ENCODE assay signal across 7 mouse cellular contexts in genomic region chr4:101239313-101240162, GRCm38 (mm10). TPM values are rescaled to one million over a fixed set of nuclear protein-coding genes. Genes with fewer than 3 reads are reported as not detected.
DNase-seq lines count a peak whose midpoint lies in the region; ATAC-seq and TF ChIP-seq lines count a peak whose summit lies in the region.

No protein-coding gene starts in this region.

- H3K27ac ChIP-seq in kidney, embryonic 14.5 days (ENCODE audit: low read depth, low read length) = no peak overlapping the region
- no peak overlapping the region for H3K27ac ChIP-seq in hindbrain, postnatal 0 days
- no peak overlapping the region for H3K27ac ChIP-seq in midbrain, postnatal 0 days (ENCODE audit: low read depth, low read length)

- no peak overlapping the region for H3K4me3 ChIP-seq in kidney, embryonic 14.5 days (ENCODE audit: low read length)
- no peak overlapping the region for H3K4me3 ChIP-seq in hindbrain, postnatal 0 days (ENCODE audit: low read length)
- H3K4me3 ChIP-seq in midbrain, postnatal 0 days (ENCODE audit: low read depth, low read length) = no peak overlapping the region

- no peak overlapping the region for H3K9ac ChIP-seq in kidney, embryonic 14.5 days (ENCODE audit: low read depth, low read length)
- no peak overlapping the region for H3K9ac ChIP-seq in hindbrain, postnatal 0 days (replicated peaks; ENCODE audit: low read length)
- H3K9ac ChIP-seq in midbrain, postnatal 0 days (replicated peaks; ENCODE audit: low read length, poor library complexity, severe bottlenecking) = no peak overlapping the region

- no peak for TF ChIP-seq CTCF in hindbrain, postnatal 0 days (IDR thresholded peaks at IDR 0.05; ENCODE audit: low read depth)
- no peak for TF ChIP-seq CTCF in midbrain, postnatal 0 days (IDR thresholded peaks at IDR 0.05)

- no peak overlapping the region for H3K4me2 ChIP-seq in kidney, embryonic 14.5 days (replicated peaks; ENCODE audit: low read depth, low read length)
- H3K4me2 ChIP-seq in hindbrain, postnatal 0 days (ENCODE audit: low read depth, low read length) = no peak overlapping the region
- no peak overlapping the region for H3K4me2 ChIP-seq in midbrain, postnatal 0 days (ENCODE audit: low read depth, low read length, poor library complexity, severe bottlenecking)

- H3K36me3 ChIP-seq in kidney, embryonic 14.5 days (ENCODE audit: control insufficient read depth, insufficient read depth, low read length) = no peaks in the 10 kb centered on the region
- H3K36me3 ChIP-seq in hindbrain, postnatal 0 days (ENCODE audit: insufficient read depth, low read length) = no peaks in the 10 kb centered on the region
- no peaks in the 10 kb centered on the region for H3K36me3 ChIP-seq in midbrain, postnatal 0 days (ENCODE audit: insufficient read depth, low read length)

- no peaks in the 10 kb centered on the region for H3K4me1 ChIP-seq in kidney, embryonic 14.5 days (ENCODE audit: control insufficient read depth, insufficient read depth, low read length)
- H3K4me1 ChIP-seq in hindbrain, postnatal 0 days (ENCODE audit: insufficient read depth, low read length) = no peaks in the 10 kb centered on the region
- no peaks in the 10 kb centered on the region for H3K4me1 ChIP-seq in midbrain, postnatal 0 days (ENCODE audit: insufficient read depth, low read length)

- DNase-seq in kidney, postnatal 14 days = no peak
- DNase-seq in hindbrain, postnatal 0 days (ENCODE audit: low spot score) = no peak
- no peak for DNase-seq in midbrain, postnatal 0 days (ENCODE audit: low spot score)
- DNase-seq in spleen, postnatal 4 days (ENCODE audit: low spot score in 2 of 2) = no peak
- no peak for DNase-seq in cerebellum, adult 18-20 months

- no peaks in the 10 kb centered on the region for H3K9me3 ChIP-seq in kidney, embryonic 14.5 days (ENCODE audit: control insufficient read depth, low read length)
- no peaks in the 10 kb centered on the region for H3K9me3 ChIP-seq in hindbrain, postnatal 0 days (ENCODE audit: low read length)
- no peaks in the 10 kb centered on the region for H3K9me3 ChIP-seq in midbrain, postnatal 0 days (ENCODE audit: low read length)

- H3K27me3 ChIP-seq in kidney, embryonic 14.5 days (ENCODE audit: control insufficient read depth, insufficient read depth, low read length) = no peaks in the 10 kb centered on the region
- no peaks in the 10 kb centered on the region for H3K27me3 ChIP-seq in hindbrain, postnatal 0 days (ENCODE audit: insufficient read depth, low read length)
- no peaks in the 10 kb centered on the region for H3K27me3 ChIP-seq in midbrain, postnatal 0 days (ENCODE audit: insufficient read depth, low read length)

- ATAC-seq in kidney, embryonic 14.5 days (ENCODE audit: low FRiP score, low TSS enrichment) = peak; percentile 56
- peak; percentile 87 for ATAC-seq in erythroblast, adult 5-6 weeks (replicated peaks; ENCODE audit: low FRiP score, poor library complexity, severe bottlenecking)
- ATAC-seq in hindbrain, postnatal 0 days = peak; percentile 53
- peak; percentile 47; the same call in 1 of the 2 replicates for ATAC-seq in midbrain, postnatal 0 days (ENCODE audit: low FRiP score)

- 97% methylated on average over 3 of the region's 3 CpGs for WGBS in kidney, embryonic 14.5 days
- WGBS in hindbrain, postnatal 0 days = 98% methylated on average over 3 of the region's 3 CpGs
- 100% methylated on average over 2 of the region's 3 CpGs for WGBS in midbrain, postnatal 0 days

RNA-seq across cellular contexts. Expression of gene Jak1, which starts 25.5 kb away (rescaled TPM):
- polyA plus RNA-seq in kidney, embryonic 14.5 days (2014; fragmentation: Nextera tagmentation; extraction: Ambion mirVana) = 56.0 and 110 TPM in 2 replicates
- 84.9 and 102 TPM in 2 replicates for total RNA-seq in erythroblast, adult 5-6 weeks (2015; ENCODE audit: low replicate concordance)
- 85.2 and 101 TPM in 2 replicates for total RNA-seq in erythroblast, adult 5-6 weeks (2017; ENCODE audit: low replicate concordance)
- total RNA-seq in hindbrain, postnatal 0 days (2014; rRNA removed) = 63.1 and 79.4 TPM in 2 replicates
- polyA plus RNA-seq in hindbrain, postnatal 0 days (2015; fragmentation: Nextera tagmentation; extraction: Ambion mirVana) = 106 and 112 TPM in 2 replicates
- 76.1 and 87.5 TPM in 2 replicates for total RNA-seq in midbrain, postnatal 0 days (2014; rRNA removed)
- 82.7 and 91.9 TPM in 2 replicates for polyA plus RNA-seq in midbrain, postnatal 0 days (2015; fragmentation: Nextera tagmentation; extraction: Ambion mirVana)
